Mouse (Mus musculus): ENCODE results near the gene Gtf2ird1.
A peak's percentile ranks its signal among the peaks of the same experiment; 100 is the strongest.

- TF ChIP-seq CTCF (IDR thresholded peaks at IDR 0.05; ENCODE audit: low read depth, low read length) (no peak), EP300 (IDR thresholded peaks at IDR 0.05; ENCODE audit: insufficient read depth, low read depth, low read length) (peak; percentile 89)
These were observed 123.8 kb downstream of the Gtf2ird1 start for GRCm38 (mm10) chr5:134332743-134333142.

All from ES-Bruce4 (cell line).